Mouse (Mus musculus): Measurements from ENCODE around the gene Ssx2ip.

The Ssx2ip gene

GRCm38 (mm10) chr3:146448969-146449368, 44.5 kb downstream of the Ssx2ip start:
- CTCF ChIA-PET = interaction anchor here in 2 of 4 experiments (0.5 to 0.6 kb wide), 3 partner anchors 124 to 233 kb away, joined by 3 to 4 read pairs (median 3); no protein-coding TSS in a partner anchor
- POLR2A ChIA-PET = interaction anchor here in 1 of 4 experiments (1.2 to 1.7 kb wide), 2 partner anchors 17 to 72 kb away, joined by 3 to 6 read pairs; partner anchors contain the start of gene Rpf1

- ChIA-PET POLR2A (interaction anchor here in 3 of 4 experiments (0.5 to 1.2 kb wide), 3 partner anchors 18 to 66 kb away, joined by 3 to 5 read pairs (median 3); no protein-coding TSS in a partner anchor), CTCF (interaction anchor here in 1 of 4 experiments (0.9 kb wide), 1 partner anchor 417 kb away, joined by 3 read pairs; no protein-coding TSS in a partner anchor)
These were observed 45.4 kb downstream of the Ssx2ip start, which contains the start of gene Ctbs for GRCm38 (mm10) chr3:146449745-146450250. TSS of gene Ctbs (plus strand) at chr3:146449795.

DNA sequence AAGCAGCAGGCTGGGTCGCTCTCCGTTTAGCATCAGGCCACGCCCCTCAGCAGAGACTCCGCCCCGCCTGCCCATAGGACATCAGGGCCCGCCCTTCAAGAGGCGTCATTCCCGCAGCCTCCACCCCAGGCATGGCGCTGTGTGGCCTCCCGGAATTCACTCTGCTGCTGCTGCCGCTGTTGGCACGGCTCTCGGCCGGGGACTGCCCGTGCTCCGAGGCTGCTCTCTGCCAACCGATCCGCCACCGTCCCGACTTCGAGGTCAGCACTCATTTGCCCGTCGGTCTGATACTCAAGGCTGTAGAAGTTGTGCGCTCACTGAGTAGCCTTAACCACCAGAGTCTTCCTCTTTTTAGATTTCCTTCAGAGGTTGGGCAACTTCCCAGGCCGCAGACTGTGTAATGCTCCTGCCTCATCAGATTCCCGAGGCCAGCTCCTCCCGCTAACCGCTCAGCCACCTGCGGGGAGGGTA, 46.0 kb downstream of the Ssx2ip start:
- ChIA-PET POLR2A (interaction anchor here in 2 of 4 experiments (0.6 to 1.6 kb wide), 9 partner anchors 23 to 269 kb away, joined by 3 to 5 read pairs (median 3); partner anchors contain the start of gene Rpf1 (in 1 of the 2)), CTCF (interaction anchor here in 1 of 4 experiments (0.9 kb wide), 1 partner anchor 416 kb away, joined by 3 read pairs; no protein-coding TSS in a partner anchor)

DNA sequence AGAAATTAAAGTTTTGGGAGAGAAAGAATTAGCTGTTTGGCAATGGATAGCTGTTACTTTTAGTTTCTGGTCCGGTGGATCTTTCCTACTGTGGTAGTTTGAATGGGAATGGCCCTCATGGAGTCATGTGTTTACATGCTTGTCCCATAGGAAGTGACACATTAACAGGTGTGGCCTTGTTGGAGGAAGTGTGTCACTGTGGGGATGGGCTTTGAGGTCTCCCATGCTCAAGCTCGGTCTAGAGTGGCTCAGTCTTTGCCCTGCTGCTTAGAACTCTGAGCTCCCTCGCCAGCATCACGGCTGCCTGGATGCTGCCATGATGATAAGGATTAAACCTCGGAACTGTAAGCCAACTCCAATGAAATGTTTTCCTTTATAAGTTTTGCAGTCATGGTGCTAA, 46.9 kb downstream of the Ssx2ip start:
- ChIA-PET CTCF (interaction anchor here in 1 of 4 experiments (0.6 to 0.8 kb wide), 2 partner anchors 11 to 35 kb away, joined by 3 read pairs; no protein-coding TSS in a partner anchor), POLR2A (interaction anchor here (0.5 to 1.6 kb wide), 12 partner anchors 9 to 111 kb away, joined by 3 to 5 read pairs (median 3); partner anchors contain the start of gene Rpf1 (in 1 of the 4))

GRCm38 (mm10) chr3:146462939-146463338, 58.5 kb downstream of the Ssx2ip start:
- CTCF ChIA-PET = interaction anchor here in 2 of 4 experiments (0.6 to 1.2 kb wide), 4 partner anchors 9 to 241 kb away, joined by 3 to 7 read pairs (median 3); no protein-coding TSS in a partner anchor
- POLR2A ChIA-PET = interaction anchor here in 3 of 4 experiments (0.7 to 1.4 kb wide), 4 partner anchors 9 to 521 kb away, joined by 3 to 5 read pairs (median 3); no protein-coding TSS in a partner anchor

DNA sequence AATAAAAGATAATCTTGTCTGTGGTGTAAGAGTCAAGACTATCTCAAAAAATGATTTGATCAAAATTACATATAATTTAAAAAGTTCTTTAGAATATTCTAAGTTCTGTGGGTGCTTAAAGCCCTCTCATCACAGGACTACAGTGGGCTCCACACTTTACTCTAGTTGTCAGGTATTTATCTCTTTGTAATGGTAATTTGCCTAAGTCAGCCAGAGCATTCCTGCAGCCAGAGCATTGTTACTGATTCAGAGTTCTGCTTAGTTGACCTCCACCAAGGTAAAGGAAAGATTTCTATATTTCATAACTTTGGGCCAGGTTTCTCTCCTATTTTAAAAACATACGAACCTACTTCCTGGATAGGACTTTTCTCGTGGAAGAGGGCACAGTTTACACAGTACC, 64.8 kb downstream of the Ssx2ip start:
- ChIA-PET CTCF (interaction anchor here in 2 of 4 experiments (0.7 kb wide), 2 partner anchors 18 to 59 kb away, joined by 3 to 8 read pairs; no protein-coding TSS in a partner anchor), POLR2A (interaction anchor here in 1 of 4 experiments (0.7 to 1.4 kb wide), 5 partner anchors 10 to 51 kb away, joined by 3 to 6 read pairs (median 3); no protein-coding TSS in a partner anchor)

DNA sequence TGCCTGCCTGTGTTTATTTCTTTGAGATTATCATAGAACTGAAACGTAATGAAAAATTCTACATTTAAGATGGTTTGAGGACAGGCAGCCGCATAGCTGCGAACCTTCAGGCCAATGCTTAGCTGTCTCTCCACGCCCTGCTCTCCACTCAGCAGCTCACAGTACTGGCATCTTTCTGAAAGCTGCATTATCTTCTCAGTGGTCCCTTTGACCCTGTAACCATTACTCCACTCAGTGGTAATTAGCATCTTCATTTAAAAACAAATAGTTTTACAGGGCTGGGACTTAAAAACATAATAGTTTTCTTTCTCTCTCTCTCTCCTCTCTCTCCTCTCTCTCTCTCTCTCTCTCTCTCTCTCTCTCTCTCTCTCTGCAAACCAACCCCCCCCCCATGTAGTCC, 68.2 kb downstream of the Ssx2ip start:
- ChIA-PET POLR2A (interaction anchor here in 1 of 4 experiments (1.0 to 2.0 kb wide), 2 partner anchors 9 to 27 kb away, joined by 3 to 5 read pairs; partner anchors contain the start of gene Gng5), CTCF (interaction anchor here in 3 of 4 experiments (0.6 to 2.3 kb wide), 4 partner anchors 10 to 41 kb away, joined by 3 to 12 read pairs (median 6); no protein-coding TSS in a partner anchor)

DNA sequence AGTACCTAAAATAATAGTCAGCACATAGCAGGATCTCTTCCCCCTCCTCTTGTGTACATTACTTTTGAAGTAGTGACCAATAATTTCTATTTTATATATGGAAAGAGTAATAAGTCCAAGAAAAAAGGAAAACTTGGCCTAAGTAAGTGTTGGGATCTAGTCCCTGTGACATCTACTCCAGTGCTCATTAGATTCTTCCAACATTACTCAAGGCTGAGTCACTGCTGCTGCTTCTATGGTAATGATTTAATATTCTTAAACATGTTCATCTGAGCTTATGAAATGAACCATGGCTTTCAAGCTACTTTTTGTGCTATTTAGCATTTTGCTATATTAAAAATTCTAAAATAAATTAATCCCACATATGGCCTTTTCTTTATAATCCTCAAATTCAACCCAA, 69.3 kb downstream of the Ssx2ip start:
- ChIA-PET CTCF (no interaction called here), POLR2A (interaction anchor here in 1 of 4 experiments (1.1 to 1.6 kb wide), 2 partner anchors 23 to 27 kb away, joined by 3 to 5 read pairs; partner anchors contain the start of gene Gng5)

GRCm38 (mm10) chr3:146474428-146474827, 70.0 kb downstream of the Ssx2ip start:
- ChIA-PET CTCF (interaction anchor here in 1 of 4 experiments (0.6 to 1.2 kb wide), 2 partner anchors 239 to 440 kb away, joined by 3 read pairs; no protein-coding TSS in a partner anchor), POLR2A (interaction anchor here in 2 of 4 experiments (0.9 to 1.6 kb wide), 4 partner anchors 11 to 47 kb away, joined by 3 to 5 read pairs (median 3); partner anchors contain the start of genes Gng5 (in 1 of the 2) and Rpf1 (in 1 of the 2))

DNA sequence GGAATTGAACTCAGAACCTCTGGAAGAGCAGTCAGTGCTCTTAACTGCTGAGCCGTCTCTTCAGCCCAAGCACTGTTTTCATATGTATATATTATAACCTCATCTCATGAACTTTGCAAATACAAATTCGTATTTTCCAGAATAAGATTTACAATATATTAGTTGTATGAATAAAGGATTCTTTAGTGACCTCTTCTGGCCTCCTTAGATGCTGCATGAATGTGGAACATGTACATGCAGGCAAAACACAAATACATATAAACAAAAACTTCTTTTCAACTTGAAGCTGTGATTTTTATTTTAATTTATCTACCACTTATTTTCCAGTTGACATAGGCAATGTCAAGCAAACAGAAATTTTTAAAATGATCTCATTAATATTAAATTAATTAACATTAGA, 77.6 kb downstream of the Ssx2ip start:
- ChIA-PET POLR2A (no interaction called here), CTCF (no interaction called here)

DNA sequence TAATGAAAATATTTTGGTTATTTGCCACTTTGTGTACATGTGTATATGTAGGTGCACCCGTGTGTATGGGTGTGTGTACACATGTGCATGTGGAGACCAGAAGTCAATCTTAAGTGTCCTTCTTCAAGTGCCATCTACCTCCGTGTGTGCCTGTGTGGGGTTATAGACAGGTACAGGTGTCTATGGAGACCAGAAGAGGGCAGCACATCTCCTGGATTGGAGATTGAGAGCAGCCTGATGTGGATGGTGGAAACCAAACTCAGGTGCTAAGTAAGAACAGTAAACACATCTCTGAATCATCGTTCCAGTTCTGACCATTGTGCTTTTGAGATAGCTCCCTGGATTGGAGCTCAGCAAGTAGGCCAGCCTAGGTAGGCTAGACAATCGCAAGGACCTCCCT, 82.0 kb downstream of the Ssx2ip start:
- CTCF ChIA-PET = interaction anchor here in 3 of 4 experiments (0.6 to 1.3 kb wide), 8 partner anchors 17 to 460 kb away, joined by 3 to 8 read pairs (median 4); no protein-coding TSS in a partner anchor
- POLR2A ChIA-PET = interaction anchor here in 2 of 4 experiments (0.6 to 1.7 kb wide), 3 partner anchors 14 to 281 kb away, joined by 4 to 6 read pairs (median 5); no protein-coding TSS in a partner anchor
